Mouse (Mus musculus) activated CD4-positive, CD25-positive, alpha-beta regulatory T cell, adult 4 months (primary cell): ENCODE results near the gene Dynlt1c. TPM values are rescaled to one million over a fixed set of nuclear protein-coding genes. Genes with fewer than 3 reads are reported as not detected.
"Not testable (repeated sequence)": the region's sequence is repeated elsewhere in the genome, so short reads cannot be mapped to it uniquely, and the experiment has no call there.

Experiments used
- ATAC-seq: one replicate; pipeline ENCODE4 v1.8.0; 2017
- polyA plus RNA-seq, 2 experiments: library from polyadenylated mRNA; unstranded; fragments of 100-300 nt; shearing (Covaris generic); gene quantifications; one replicate each; pipeline ENCODE4 v1.2.1; 2017

The Dynlt1c gene
- polyA plus RNA-seq, 2 experiments from 2014 or later = 21.6 to 42.6 TPM

DNA sequence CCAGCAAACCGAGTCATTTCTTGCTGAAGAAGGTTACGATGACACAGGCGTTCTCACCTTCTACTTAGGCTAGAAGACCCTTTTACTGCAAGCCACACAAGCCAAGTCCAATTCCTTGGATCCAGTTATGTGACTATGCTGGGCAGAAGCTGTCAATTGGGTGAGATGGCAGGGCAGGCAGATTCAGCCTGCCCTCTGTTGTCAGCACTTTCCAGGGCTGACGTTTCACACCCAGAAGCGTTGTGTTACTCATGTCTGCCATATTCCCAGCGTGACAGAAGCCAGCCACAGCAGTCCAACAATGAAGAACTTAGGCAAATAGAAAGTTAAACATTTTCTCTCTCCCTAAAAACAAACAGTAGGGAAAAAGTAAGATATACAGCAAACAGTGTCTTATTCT lies 18.6 kb downstream of the Dynlt1c start:
- not testable (repeated sequence) for ATAC-seq

- ATAC-seq = not testable (repeated sequence)
Observed at GRCm38 (mm10) chr17:6620730-6621451, 19.4 kb downstream of the Dynlt1c start.

GRCm38 (mm10) chr17:6621976-6622375 lies 20.5 kb downstream of the Dynlt1c start:
- ATAC-seq = not testable (repeated sequence)

- ATAC-seq = not testable (repeated sequence)
Observed at GRCm38 (mm10) chr17:6624926-6625558, 23.6 kb downstream of the Dynlt1c start.

- ATAC-seq = not testable (repeated sequence)
Observed at GRCm38 (mm10) chr17:6630398-6630797, 28.9 kb downstream of the Dynlt1c start.

DNA sequence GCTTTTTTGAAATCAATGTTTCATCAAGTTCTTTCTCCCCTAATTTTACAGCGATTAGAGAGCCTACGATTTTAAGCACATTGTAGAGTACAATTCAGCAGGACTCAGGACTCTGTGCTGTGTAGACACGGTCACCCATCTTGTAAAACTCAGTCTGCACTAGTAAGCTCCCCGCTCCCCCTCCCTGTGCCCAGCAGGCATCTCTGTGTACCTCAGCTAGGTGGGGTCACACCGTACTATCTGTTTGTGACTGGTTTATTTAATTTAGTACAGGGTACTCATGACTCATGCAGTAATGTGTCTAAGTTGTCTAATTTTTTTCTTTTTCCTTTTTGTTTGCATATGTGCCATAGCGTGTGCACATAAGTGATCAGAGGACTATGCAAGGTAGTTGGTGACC lies 31.4 kb downstream of the Dynlt1c start:
- not testable (repeated sequence) for ATAC-seq

DNA sequence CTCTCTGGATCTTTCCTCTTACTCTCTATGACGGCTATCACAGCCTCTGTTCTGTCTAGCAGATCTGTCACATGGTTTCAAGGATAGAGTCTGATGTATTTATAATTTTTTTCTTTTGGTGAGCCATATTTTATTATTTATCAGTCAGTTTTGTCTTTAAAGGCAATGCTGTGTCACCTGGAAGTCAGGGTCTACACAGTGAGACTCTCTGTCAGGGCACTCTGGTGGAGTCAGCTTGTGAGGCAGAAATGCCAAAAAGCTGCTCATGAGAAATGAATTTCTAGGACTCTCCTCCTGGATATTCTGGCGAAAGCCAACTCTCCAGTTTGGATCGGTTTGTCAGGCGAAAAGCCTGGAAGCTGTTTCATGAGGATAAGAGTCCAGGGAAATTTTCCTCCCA lies 34.3 kb downstream of the Dynlt1c start:
- ATAC-seq = not testable (repeated sequence)

GRCm38 (mm10) chr17:6636861-6637260 lies 35.4 kb downstream of the Dynlt1c start:
- ATAC-seq = no peak

GRCm38 (mm10) chr17:6637434-6637833 lies 36.0 kb downstream of the Dynlt1c start:
- not testable (repeated sequence) for ATAC-seq

DNA sequence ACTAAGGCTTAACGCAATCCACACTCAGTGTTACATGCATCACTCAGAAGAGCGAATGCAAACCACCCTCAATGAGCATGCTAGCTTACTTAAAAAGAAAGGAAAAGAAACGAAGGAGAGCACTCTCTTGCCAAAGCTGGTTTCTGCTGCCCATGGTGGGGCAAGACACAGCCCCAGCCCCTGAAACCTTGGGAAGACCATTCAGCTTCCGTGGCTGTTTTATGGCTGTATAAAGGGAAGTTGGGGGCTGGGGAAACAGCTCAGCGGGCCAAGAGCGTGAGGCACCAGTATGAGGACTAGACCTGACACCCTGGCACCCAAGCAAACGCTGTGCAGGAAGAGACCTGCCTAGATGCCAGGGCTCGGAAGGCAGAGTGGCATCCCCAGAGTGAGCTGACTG lies 37.0 kb downstream of the Dynlt1c start:
- not testable (repeated sequence) for ATAC-seq

DNA sequence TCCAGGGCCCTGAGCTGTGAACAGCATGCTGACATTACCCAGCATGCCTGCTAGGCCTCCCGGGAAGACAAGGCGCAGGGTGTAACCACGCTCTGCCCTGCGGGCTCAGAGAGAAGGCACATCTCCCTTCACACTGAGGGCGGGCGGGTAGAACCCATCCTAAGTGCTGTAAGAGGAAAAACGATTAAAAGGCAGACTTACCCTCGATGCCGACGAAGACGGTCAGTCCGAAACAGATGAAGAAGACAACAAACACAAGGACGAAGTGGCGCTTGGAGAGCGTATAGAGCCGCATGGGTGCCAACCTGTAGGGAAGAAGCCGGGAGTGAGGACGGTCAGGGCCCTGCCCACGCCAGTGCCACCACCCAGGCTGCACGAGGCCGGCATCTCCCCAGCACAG lies 38.0 kb downstream of the Dynlt1c start:
- not testable (repeated sequence) for ATAC-seq

- not testable (repeated sequence) for ATAC-seq
Observed at GRCm38 (mm10) chr17:6640044-6640637, 38.7 kb downstream of the Dynlt1c start.

DNA sequence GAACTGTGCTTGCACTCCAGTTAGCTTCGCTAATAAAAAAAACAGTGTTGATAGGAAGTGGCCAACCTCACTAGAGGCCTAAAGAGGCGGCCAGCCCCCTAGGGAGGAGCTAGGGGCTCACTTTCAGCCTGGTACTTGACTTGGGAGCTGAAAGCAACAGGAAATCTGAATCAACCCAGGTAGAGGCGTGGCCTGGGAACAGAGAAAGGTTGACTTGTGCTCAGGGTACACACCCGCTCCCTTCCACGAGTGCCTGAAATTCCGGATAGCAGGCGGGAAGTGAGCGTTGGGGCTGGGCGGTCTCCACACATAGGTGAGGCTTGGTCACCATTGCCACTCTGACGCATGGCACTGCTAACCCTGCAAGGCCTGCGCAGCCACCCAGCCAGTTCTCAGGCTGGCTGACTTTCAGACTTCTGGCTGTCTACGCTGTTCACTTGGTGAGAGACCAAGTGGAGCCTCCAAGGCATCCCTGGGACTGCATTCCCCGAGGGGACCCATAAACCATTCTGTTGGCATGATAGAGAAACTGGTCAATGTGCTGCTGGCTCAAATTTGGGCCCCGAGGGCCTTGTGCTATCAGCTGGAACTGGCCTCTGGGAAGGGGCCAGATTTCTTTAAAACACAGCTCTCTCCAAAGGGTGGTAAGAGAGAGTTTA lies 39.4 kb downstream of the Dynlt1c start:
- peak; percentile 68 for ATAC-seq

DNA sequence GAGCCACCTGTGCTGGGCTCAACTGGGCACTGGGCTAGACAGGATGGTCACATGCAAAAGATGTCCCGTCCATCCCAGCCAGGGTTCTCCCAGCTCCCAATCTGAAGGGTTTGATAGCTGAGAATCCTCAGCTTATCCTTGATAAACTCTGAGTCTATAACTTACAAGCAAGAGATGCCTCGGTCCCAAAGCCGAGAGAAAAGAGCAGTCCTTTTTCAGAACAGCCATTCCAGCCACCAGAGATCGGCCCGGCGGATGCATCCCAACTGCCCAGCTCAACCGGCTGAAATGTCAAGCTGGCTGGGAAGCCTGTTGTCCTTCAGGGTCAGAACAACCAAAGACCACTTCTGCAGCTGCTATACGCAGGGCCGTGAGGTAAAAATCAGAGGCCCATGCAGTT lies 42.7 kb downstream of the Dynlt1c start:
- ATAC-seq = not testable (repeated sequence)

GRCm38 (mm10) chr17:6644673-6645072 lies 43.2 kb downstream of the Dynlt1c start:
- not testable (repeated sequence) for ATAC-seq

- not testable (repeated sequence) for ATAC-seq
Observed at GRCm38 (mm10) chr17:6645668-6646067, 44.2 kb downstream of the Dynlt1c start.

- ATAC-seq = not testable (repeated sequence)
Observed at GRCm38 (mm10) chr17:6646841-6647240, 45.4 kb downstream of the Dynlt1c start.

DNA sequence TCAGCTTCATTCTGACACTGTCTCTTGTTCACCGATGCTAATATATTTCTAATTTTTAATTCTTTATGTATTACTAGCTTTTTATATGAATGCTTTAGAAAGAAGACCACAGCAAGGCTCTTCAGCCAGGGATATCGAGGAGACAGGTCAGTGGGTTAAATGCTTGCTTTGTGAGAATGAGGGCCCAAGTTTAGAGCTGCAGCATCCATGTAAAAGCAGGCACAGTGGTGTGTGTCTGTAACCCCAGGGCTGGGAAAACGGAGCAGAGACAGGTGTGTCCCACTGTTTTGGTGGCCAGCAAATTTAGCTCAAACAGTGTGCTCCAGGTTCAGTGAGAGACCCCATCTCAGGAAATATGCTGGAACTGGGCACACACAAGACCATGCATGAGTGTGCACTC lies 46.0 kb downstream of the Dynlt1c start:
- ATAC-seq = not testable (repeated sequence)

DNA sequence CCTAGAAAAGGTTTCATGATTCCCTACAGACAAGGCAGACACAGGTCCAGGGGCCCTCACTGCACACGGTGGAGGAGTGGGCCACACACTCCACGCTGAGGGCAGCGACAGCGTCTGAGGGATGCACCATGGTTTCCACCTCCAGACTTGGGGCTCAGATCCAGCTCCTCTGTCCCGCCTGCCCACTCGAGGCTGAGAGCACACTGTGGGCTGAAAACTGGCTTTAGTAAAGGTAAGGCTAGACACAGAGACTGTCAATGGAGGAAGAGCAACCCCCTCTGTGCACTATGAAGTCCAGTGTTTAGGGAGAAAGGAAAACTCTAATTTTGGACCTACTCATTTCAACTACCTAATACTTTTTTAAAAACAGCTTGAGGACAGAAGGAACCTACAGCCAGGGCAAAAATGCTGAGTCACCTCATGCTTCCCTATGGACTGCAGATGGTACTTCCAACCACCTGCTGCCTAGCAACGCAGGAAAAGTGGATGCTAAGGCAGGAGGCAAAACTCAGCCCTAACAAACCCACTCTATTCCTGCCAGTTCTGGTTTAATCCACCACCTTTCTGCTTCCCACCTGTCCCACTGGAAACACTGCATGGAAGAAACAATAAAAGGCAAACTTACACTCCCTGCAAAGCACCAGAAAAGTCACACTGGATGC lies 49.6 kb downstream of the Dynlt1c start:
- ATAC-seq = not testable (repeated sequence)

DNA sequence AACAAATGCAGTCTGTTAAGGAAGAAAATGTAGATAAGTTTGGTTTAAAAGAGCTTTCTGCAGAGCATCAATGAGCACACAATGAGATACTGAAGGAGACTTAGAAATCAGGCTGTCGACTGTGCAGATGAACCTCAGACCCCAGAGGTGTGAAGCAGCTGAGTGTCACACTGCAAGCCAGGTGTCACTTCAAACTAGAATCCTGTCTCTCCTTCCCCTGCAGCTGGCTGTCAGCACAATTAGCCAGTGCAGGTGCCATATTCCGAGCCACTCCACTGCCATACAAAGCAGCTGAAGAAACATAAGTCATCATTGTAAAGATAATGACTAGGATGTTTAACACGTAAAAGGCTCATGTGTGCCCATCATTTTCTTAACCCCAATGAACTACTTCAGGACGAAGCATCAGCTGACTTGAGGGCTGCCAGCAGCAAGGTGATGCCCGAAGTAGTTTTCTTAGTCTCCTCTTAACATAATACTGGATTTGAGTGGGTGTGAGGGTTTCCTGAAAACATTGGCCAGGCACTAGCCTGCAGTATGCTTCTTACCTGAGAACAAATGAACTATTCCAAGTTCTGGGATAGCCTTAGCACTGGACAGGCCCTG lies 52.0 kb downstream of the Dynlt1c start:
- not testable (repeated sequence) for ATAC-seq

DNA sequence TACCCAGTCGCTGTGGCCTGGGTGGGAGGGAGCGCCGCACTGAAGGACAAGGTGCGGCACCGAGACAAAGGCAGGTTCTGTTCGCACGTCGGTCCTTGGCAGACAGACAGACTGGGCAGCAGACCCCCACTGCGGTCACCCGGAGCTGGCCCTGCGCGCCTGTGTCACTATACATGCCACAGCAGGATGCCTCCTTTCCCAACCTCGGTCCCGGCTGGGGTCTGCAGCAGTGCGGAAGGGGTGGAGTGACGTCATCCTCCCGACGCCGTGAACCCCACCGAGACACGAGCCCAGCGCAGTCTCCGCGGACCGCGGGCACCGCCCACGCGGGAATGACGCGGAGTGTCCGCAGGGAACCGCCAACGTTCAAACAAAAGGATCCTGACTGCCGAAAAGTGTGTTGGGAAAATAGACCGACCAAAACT lies 53.6 kb downstream of the Dynlt1c start:
- ATAC-seq = peak; percentile 18
